In genomic region chr14:93553771-93554170, GRCm38 (mm10) we compare ENCODE assay signal across 28 mouse cellular contexts.
DNase-seq lines count a peak whose midpoint lies in the region; ATAC-seq and TF ChIP-seq lines count a peak whose summit lies in the region.
"Had no signal": no experiment of that assay in that cellular context is flagged by ENCODE, and none has a peak within 500 bp of the region (broad histone marks: within the 10 kb centered on the region; RNA-seq: fewer than 3 reads in every experiment).

No protein-coding gene starts in this region.

- no peak for ATAC-seq in midbrain, embryonic 13.5 days
- no peak for ATAC-seq in midbrain, embryonic 16.5 days
- ATAC-seq: forebrain, embryonic 13.5 days; forebrain, postnatal 0 days; hindbrain, embryonic 16.5 days; Patski had no signal

- no peak overlapping the region for H3K9ac ChIP-seq in midbrain, embryonic 13.5 days (replicated peaks)
- H3K9ac ChIP-seq in midbrain, embryonic 16.5 days (ENCODE audit: low read depth, low read length): no peak overlapping the region
- H3K9ac ChIP-seq in MEL (ENCODE audit: control insufficient read depth, low read depth, low read length, poor library complexity, severe bottlenecking): no peak overlapping the region
- H3K9ac ChIP-seq: embryonic facial prominence, embryonic 13.5 days; forebrain, embryonic 13.5 days; forebrain, postnatal 0 days; heart, embryonic 12.5 days; heart, embryonic 15.5 days; hindbrain, embryonic 13.5 days had no signal

- WGBS in midbrain, embryonic 13.5 days: 47% methylated on average over 3 of the region's 3 CpGs
- 34% methylated on average over 3 of the region's 3 CpGs for WGBS in midbrain, embryonic 16.5 days

- no peak overlapping the region for H3K4me2 ChIP-seq in midbrain, embryonic 13.5 days (replicated peaks)
- H3K4me2 ChIP-seq in midbrain, embryonic 16.5 days (ENCODE audit: low read length): no peak overlapping the region
- H3K4me2 ChIP-seq: embryonic facial prominence, embryonic 13.5 days; forebrain, embryonic 13.5 days; heart, embryonic 12.5 days; heart, embryonic 15.5 days; hindbrain, embryonic 13.5 days had no signal

- 0 out of 2 replicates have a peak overlapping the region, but pooled peaks have one; percentile 30 for H3K27ac ChIP-seq in midbrain, embryonic 13.5 days
- no peak overlapping the region for H3K27ac ChIP-seq in midbrain, embryonic 16.5 days (ENCODE audit: low read length)
- H3K27ac ChIP-seq in MEL (ENCODE audit: control insufficient read depth, low read depth, low read length): no peak overlapping the region
- H3K27ac ChIP-seq: embryonic facial prominence, embryonic 10.5 days; embryonic facial prominence, embryonic 13.5 days; forebrain, embryonic 13.5 days; heart, embryonic 15.5 days; hindbrain, embryonic 10.5 days; hindbrain, embryonic 13.5 days had no signal

- 0 out of 2 replicates have a peak, but pooled peaks cover 3% of the 10 kb centered on the region for H3K4me1 ChIP-seq in midbrain, embryonic 13.5 days (replicated peaks)
- no peaks in the 10 kb centered on the region for H3K4me1 ChIP-seq in midbrain, embryonic 16.5 days (ENCODE audit: control insufficient read depth, insufficient read depth, low read length)
- no peaks in the 10 kb centered on the region for H3K4me1 ChIP-seq in MEL (ENCODE audit: control insufficient read depth in 1 of 2, insufficient read depth in 2 of 2, low read length in 2 of 2)
- H3K4me1 ChIP-seq: embryonic facial prominence, embryonic 10.5 days; embryonic facial prominence, embryonic 13.5 days; forebrain, embryonic 13.5 days; heart, embryonic 12.5 days; heart, embryonic 15.5 days; hindbrain, embryonic 10.5 days; hindbrain, embryonic 13.5 days had no signal

- no peak for TF ChIP-seq POLR2A in MEL (IDR thresholded peaks at IDR 0.05; ENCODE audit: control insufficient read depth in 1 of 2, insufficient read depth in 1 of 2, low read depth in 1 of 2, low read length in 2 of 2, poor library complexity in 1 of 2)

- TF ChIP-seq EP300 in MEL (IDR thresholded peaks at IDR 0.05; ENCODE audit: low read depth in 1 of 2, low read length in 2 of 2): no peak

- TF ChIP-seq CTCF in MEL (IDR thresholded peaks at IDR 0.05 in 2 of 3, conservative IDR thresholded peaks at IDR 0.05 in 1 of 3; ENCODE audit: control insufficient read depth in 1 of 3, insufficient read depth in 1 of 3, low read depth in 2 of 3, low read length in 3 of 3, poor library complexity in 1 of 3, severe bottlenecking in 1 of 3): no peak

- no peaks in the 10 kb centered on the region for H3K36me3 ChIP-seq in midbrain, embryonic 13.5 days
- no peaks in the 10 kb centered on the region for H3K36me3 ChIP-seq in midbrain, embryonic 16.5 days (ENCODE audit: control insufficient read depth, insufficient read depth, low read length)
- no peaks in the 10 kb centered on the region for H3K36me3 ChIP-seq in MEL (ENCODE audit: control insufficient read depth in 1 of 2, insufficient read depth in 2 of 2, low read length in 2 of 2)
- H3K36me3 ChIP-seq: embryonic facial prominence, embryonic 10.5 days; embryonic facial prominence, embryonic 13.5 days; heart, embryonic 12.5 days; heart, embryonic 15.5 days; hindbrain, embryonic 10.5 days; hindbrain, embryonic 13.5 days had no signal

- no peaks in the 10 kb centered on the region for H3K9me3 ChIP-seq in midbrain, embryonic 13.5 days
- H3K9me3 ChIP-seq in midbrain, embryonic 16.5 days (replicated peaks; ENCODE audit: control insufficient read depth, low read length, poor library complexity, severe bottlenecking): no peaks in the 10 kb centered on the region
- H3K9me3 ChIP-seq in MEL (replicated peaks; ENCODE audit: insufficient read depth, low read length): no peaks in the 10 kb centered on the region
- H3K9me3 ChIP-seq: embryonic facial prominence, embryonic 10.5 days; embryonic facial prominence, embryonic 13.5 days; forebrain, embryonic 13.5 days; heart, embryonic 12.5 days; heart, embryonic 15.5 days; hindbrain, embryonic 10.5 days; hindbrain, embryonic 13.5 days had no signal

- TF ChIP-seq RAD21 in MEL (IDR thresholded peaks at IDR 0.05; ENCODE audit: low read depth, low read length): no peak

- H3K79me2 ChIP-seq in MEL (ENCODE audit: control insufficient read depth, insufficient read depth, low read length, poor library complexity): no peaks in the 10 kb centered on the region

- H3K4me3 ChIP-seq in midbrain, embryonic 13.5 days (replicated peaks): no peak overlapping the region
- no peak overlapping the region for H3K4me3 ChIP-seq in midbrain, embryonic 16.5 days (ENCODE audit: low read depth, low read length)
- H3K4me3 ChIP-seq in MEL (ENCODE audit: control insufficient read depth in 1 of 2, insufficient read depth in 1 of 2, low read depth in 2 of 2, low read length in 2 of 2): no peak overlapping the region
- H3K4me3 ChIP-seq: embryonic facial prominence, embryonic 10.5 days; embryonic facial prominence, embryonic 13.5 days; erythroblast, embryonic 14.5 days; forebrain, embryonic 13.5 days; heart, embryonic 12.5 days; heart, embryonic 15.5 days; hindbrain, embryonic 10.5 days; hindbrain, embryonic 13.5 days had no signal

- peak; percentile 2 for DNase-seq in MEL (ENCODE audit: low read depth, low spot score)
- peak; percentile 16 for DNase-seq in retina, embryonic 14.5 days (ENCODE audit: low spot score)
- DNase-seq in thymus, adult 18-20 months: no peak
- DNase-seq in gastrocnemius, adult 18-20 months (ENCODE audit: low spot score): no peak
- DNase-seq: adrenal gland, adult 2 months; adrenal gland, postnatal 14 days; cerebellum, adult 11-12 months; cerebellum, adult 8-10 months; cerebellum, postnatal 10 days; cerebellum, postnatal 36 days; embryo, embryonic 11 days; forebrain, postnatal 0 days; gastrocnemius, postnatal 25 days; heart, adult 18-20 months; heart, postnatal 10 days; heart, postnatal 36 days had no signal

- H3K27me3 ChIP-seq in midbrain, embryonic 13.5 days: no peaks in the 10 kb centered on the region
- H3K27me3 ChIP-seq in midbrain, embryonic 16.5 days (ENCODE audit: control insufficient read depth, insufficient read depth, low read depth, low read length): no peaks in the 10 kb centered on the region
- no peaks in the 10 kb centered on the region for H3K27me3 ChIP-seq in MEL (ENCODE audit: control insufficient read depth in 1 of 2, insufficient read depth in 2 of 2, low read length in 2 of 2)
- H3K27me3 ChIP-seq: embryonic facial prominence, embryonic 13.5 days; forebrain, embryonic 13.5 days; heart, embryonic 12.5 days; heart, embryonic 15.5 days; hindbrain, embryonic 13.5 days had no signal

TF ChIP-seq in MEL, 35 proteins besides CTCF, POLR2A, EP300 and RAD21:
- TF ChIP-seq TAL1 (IDR thresholded peaks at IDR 0.05; ENCODE audit: low read length) (no peak), MXI1 (IDR thresholded peaks at IDR 0.05; ENCODE audit: low read depth, low read length) (no peak), POLR2AphosphoS5 (IDR thresholded peaks at IDR 0.05; ENCODE audit: borderline replicate concordance, low read depth, low read length) (no peak), TBP (IDR thresholded peaks at IDR 0.05; ENCODE audit: low read depth, low read length) (no peak), ZKSCAN1 (IDR thresholded peaks at IDR 0.05; ENCODE audit: low read depth, low read length) (no peak), ZC3H11A (IDR thresholded peaks at IDR 0.05; ENCODE audit: low read depth, low read length) (no peak), KAT2A (conservative IDR thresholded peaks at IDR 0.05; ENCODE audit: low read depth, low read length) (no peak), NELFE (IDR thresholded peaks at IDR 0.05; ENCODE audit: low read depth, low read length) (no peak), MAX (IDR thresholded peaks at IDR 0.05; ENCODE audit: low read length) (no peak), ELF1 (IDR thresholded peaks at IDR 0.05; ENCODE audit: low read depth, low read length) (no peak)
TF ChIP-seq in MEL: peak in this region for 0.

Comparison
In these comparisons a context has a peak if more than half of its experiments do, and no peak if none do; other contexts are left out.
1. DNase-seq: peak in MEL (single experiment) and retina, embryonic 14.5 days (single experiment); none in thymus, adult 18-20 months (0 of 2) and gastrocnemius, adult 18-20 months (single experiment).